Mouse (Mus musculus) erythroblast, adult 5-6 weeks (primary cell): ENCODE results near the gene 9130230L23Rik. TPM values are rescaled to one million over a fixed set of nuclear protein-coding genes. Genes with fewer than 3 reads are reported as not detected.

ENCODE experiments used
- ATAC-seq: replicated peaks from 2 replicates; pipeline ENCODE4 v1.8.0; 2016; ENCODE audit warnings: moderate number of reproducible peaks, mild to moderate bottlenecking, moderate TSS enrichment, inconsistent platforms; ENCODE audit not compliant: poor library complexity, low FRiP score, severe bottlenecking
- total RNA-seq, 2 experiments: library from RNA; stranded (forward) in 1 of 2; stranded (reverse) in 1 of 2; fragments of 150-400 nt in 1 of 2; fragments of 200-764, 138-1000 nt in 1 of 2; gene quantifications; 2 replicates each; pipeline versions ENCODE4 v1.2.3 to v1.2.4; 2015 to 2017; ENCODE audit warnings: low replicate concordance in 2 of 2

Gene 9130230L23Rik
- total RNA-seq (2015; ENCODE audit: low replicate concordance), result not detected in 2 replicates
- total RNA-seq (2017; ENCODE audit: low replicate concordance), result not detected in 2 replicates

- ATAC-seq, result no peak
These were observed at the start of gene 9130230L23Rik for GRCm38 (mm10) chr5:66004134-66004925. Gene 9130230L23Rik, minus strand, starts transcription at chr5:66004285.

DNA sequence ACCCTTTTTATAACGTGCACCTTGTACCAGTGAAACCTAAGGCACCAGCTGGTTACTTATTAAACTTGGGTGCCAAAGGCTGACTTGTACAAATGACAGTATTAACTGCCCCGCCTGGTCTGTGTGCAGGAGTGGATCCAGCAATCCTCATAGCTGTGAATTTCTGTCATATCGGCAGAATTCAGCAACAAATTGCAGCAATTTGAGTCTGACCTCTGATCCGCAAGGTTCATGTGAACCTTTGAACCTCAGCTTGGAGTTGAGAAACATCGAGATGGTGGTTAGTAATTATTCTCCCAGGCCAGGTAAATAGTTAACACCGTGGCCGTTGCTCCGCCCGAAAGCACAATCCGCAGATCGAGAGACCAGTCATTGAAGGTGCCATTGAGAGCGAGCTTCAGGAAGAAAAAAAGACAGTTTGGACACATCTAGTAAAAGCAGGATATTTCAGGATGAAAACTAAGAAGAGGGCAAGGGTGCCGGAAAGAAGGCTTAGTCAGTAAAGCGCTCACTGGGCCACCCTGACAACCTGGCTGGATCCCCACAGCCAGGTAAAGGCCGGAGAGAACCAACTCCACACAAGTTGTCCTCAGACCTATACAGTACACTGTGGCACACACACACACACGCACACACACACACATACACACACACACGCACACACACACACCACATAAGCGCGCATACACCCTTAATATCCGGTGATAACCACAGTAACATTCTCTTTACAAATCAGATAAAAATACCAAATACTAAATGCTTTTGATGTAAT, 48.9 kb upstream of the 9130230L23Rik start:
- no peak for ATAC-seq

DNA sequence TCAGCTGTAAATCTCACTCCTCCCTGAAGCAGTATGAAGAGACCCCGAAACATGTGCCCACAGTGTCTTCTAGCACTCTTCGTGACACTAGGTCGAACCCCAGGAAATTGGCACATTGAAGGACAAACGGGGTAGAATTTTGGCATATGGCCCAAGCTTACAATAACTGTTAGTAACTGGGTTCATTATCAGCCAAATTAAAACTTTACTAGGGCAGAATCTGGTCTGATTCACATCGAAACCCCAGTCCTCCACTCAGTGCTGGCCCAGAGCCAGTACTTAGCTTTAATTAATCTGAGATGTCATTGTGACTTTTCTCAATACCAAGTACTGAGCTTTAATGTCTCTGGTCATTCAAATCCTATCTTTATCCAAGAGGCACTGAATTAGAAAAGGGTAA, 46.8 kb upstream of the 9130230L23Rik start:
- no peak for ATAC-seq

DNA sequence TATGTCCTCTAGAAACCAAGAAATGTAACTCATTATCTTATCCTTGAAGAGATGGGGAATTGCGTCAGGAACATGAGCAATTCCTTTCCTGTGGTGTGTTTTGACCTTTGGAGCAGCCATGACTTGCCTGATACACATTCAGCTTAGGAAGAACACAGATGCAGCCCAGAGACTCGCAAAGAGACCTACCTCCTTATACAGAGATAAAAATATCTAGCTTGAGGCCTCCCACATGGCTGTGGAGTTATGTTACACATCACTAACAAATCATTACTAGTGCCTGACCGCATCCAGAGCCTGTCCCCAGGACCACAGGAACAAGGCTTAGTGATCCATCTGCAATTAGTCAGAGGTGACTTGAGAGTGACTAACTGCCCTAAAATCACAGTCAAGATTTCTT, 42.3 kb upstream of the 9130230L23Rik start:
- no peak for ATAC-seq

DNA sequence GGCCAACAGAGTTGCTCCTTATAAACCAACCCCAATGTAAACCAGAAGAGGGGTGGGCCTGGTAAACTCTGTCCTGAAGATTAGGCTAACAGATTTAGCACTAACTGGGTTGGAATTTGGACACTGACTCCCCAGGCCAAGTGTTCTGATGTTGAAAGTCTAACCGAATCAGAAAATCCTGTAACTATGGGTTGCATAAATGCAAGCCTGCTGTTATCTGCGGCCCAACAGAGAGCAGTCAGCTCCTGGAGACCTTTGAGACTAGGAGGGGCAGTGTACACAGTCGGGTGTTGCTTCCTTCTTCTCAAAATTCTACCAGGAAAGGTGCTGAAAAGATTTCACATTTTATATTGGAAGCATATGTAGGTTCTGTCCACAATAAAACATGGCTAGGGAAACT, 39.8 kb upstream of the 9130230L23Rik start:
- no peak for ATAC-seq

DNA sequence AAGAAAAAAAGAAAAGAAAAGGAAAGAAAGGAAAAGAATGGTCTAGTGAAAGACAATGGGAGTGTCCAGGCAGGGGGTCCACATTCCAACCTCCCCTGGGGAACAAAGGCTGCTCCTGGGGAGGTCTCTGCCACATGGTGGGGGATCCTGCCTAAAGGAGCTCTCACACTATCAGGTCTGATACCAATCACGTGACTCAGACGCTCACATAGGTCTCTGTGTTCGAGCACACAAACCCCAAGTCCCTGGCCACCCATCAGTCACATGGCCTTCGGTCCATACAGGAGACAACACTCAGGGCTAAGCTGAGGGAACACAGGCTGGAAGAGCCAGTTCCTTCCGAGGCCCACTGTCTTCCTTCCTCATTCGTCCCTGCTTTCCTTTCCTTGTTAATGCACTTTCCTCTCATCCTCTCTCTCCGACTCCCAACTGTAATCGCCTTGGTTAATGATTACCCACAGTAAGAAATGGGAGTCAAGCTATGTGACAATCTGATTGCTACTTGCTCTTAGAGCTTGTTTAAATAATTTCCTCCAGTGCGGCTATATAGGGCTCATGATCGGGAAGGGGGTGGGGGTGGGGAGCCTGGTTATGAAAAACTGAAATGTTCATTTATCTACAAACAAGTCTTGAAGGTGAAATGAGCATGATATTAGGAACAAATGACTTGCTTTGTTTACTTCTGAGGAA, 38.7 kb upstream of the 9130230L23Rik start:
- ATAC-seq, result no peak

- ATAC-seq, result no peak
These were observed 36.7 kb upstream of the 9130230L23Rik start for GRCm38 (mm10) chr5:66040744-66041279.

- ATAC-seq, result no peak
These were observed 35.7 kb upstream of the 9130230L23Rik start for GRCm38 (mm10) chr5:66039813-66040212.

DNA sequence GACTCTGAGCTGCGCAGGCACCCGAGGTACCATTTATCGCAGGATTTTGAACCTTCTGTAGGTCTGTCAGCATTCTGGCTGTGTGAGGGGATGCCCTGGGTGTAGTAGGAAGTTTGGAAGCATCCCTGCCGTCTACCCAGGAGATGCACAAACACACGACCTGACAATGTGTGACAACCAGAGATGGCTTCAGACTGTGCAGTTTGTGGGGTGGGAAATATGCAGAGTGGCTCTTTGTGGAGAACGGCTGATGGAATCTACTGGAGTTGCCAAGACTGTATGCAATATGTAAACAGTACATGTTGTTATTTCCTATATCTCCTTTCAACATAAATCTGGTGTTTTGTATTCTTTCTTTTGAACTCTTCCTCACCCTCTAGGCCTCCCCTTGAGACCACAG, 33.0 kb upstream of the 9130230L23Rik start:
- ATAC-seq, result no peak

DNA sequence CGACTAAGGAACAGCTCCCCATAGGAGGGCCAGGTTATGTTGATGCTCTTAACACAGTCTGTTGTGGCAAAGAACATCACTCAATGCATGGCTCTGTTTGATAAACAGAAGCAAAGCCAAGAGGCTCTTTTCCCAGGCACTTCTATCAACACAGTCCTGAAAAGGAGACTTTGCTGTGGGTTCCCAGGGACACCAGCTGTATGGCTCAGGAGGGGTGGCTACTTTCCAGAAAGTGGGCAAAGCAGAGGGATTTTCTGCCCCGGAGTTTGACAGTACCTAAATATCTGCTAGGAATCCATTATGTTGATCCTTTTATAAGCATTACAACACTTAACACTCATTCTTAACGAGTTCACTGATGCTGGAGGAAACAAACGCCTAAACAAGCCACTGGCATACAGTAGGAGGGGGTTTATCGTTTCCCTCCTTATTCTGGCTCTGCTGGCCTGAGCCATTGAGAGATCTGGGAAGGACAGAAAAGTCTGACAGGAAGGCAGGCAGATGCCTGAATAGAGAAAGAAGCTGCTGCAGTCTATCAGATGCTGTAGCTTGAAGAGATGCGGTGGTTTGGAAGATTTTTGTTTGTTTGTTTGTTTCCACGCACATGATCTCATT, 32.5 kb upstream of the 9130230L23Rik start:
- ATAC-seq, result no peak

DNA sequence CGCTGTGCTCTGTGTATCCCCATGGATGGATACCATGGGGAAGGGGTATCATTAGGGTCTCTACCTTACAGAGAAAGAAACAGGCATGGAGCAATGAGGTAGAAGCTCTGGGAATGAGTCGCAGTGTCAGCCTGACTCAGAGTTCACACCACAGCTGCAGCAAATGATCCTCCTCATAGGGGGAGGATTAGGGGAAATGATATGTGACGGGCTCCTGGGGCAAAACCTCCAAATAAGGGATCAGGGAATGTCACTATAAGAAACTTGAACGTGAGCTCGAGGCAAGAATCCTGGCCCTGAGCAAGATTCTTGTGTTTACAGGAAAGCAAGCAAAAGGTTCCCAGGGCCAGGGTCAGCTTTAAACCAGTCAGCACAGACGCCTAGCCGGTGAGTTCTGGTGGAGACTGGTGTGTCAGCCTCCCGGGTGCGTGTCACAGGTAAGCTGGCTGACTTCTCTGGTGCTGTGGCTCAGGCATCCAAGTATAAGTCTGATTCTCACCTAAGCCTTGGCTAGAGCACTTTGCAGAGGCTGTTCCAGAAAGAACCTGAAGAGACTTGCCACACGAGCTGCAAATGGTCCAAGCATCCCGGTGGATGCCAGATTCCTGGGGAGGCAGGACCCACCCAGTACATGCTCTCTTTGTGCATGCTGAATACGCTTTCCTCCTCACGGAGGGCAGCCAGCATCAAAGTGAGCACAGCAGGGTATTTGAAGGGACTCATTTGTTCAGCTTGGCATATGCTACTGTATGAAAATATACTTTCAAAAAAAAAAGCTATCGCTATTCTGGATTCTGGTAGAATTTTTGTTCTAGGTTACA, 30.5 kb upstream of the 9130230L23Rik start:
- no peak for ATAC-seq

GRCm38 (mm10) chr5:66032826-66033225, 28.7 kb upstream of the 9130230L23Rik start:
- no peak for ATAC-seq

DNA sequence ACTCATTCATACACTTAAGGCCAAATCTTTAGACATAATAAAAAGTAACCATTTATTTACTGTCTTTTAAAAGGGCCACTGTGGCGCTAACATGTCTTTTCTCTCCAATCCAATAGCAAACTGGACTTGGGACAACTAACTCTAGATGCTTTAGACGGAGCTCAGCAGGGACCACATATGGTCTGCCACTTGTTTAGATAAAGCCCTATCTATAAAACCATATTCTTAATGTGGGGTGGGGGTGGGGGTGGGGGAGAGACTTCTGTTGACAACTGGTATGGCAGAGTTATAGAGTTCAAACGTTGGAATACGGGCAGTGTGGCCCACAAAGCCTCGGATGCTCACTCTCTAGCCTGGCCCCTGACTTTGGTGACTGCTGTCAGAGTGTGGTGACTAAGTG, 27.6 kb upstream of the 9130230L23Rik start:
- ATAC-seq, result no peak

- ATAC-seq, result no peak
These were observed 24.1 kb upstream of the 9130230L23Rik start for GRCm38 (mm10) chr5:66028232-66028631.

DNA sequence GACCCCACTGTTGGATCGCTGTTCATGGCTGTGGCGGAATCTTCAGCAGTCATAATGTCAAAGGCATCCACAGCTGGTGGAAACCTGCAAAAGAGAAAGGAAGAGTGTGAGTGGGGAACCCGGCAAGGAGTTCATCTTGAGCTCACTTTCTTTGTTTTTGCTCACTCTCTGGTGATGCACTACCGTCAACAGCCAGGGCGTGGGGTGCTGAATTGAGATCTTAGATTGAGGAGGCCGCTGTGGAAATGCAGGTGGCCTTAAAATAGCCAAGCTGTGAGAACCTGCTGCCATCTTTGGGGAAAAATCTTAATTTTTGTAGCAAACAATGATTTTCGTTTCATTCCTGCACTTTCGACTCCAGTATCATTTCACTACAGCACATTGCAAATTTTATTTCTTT, 23.1 kb upstream of the 9130230L23Rik start:
- ATAC-seq, result no peak

DNA sequence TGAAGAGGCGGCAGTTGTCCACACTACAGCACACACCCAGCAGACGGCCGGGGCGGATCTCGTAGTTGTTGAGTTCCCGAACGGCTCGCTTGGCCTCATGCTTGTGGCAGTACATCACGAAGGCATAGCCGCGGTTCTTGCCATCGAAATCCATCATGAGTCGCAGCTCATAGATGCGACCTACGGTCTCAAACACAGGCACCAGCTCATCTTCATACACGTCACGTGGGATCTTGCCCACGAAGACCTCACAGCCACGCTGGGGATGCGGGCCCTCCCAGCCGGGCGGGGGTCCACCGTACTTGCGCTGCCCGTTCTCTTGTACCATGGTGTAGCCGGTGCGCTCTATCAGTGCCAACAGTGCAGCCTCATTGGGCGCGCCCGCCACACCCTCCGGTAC, 22.7 kb upstream of the 9130230L23Rik start:
- no peak for ATAC-seq

GRCm38 (mm10) chr5:66015449-66015961, 11.4 kb upstream of the 9130230L23Rik start:
- no peak for ATAC-seq

GRCm38 (mm10) chr5:66014437-66014836, 10.4 kb upstream of the 9130230L23Rik start:
- no peak for ATAC-seq

- no peak for ATAC-seq
These were observed 9.9 kb upstream of the 9130230L23Rik start for GRCm38 (mm10) chr5:66013999-66014398.
